Mouse (Mus musculus) lung, embryonic 15.5 days (tissue): Measurements from ENCODE around the gene Ptprn2. TPM values are rescaled to one million over a fixed set of nuclear protein-coding genes. Genes with fewer than 3 reads are reported as not detected.

Experiments used
- ATAC-seq: fragments of 200-750 bp; cut with Nextera tagmentation; 2 replicates; pipeline ENCODE4 v1.8.0; 2017; ENCODE audit warnings: moderate number of reproducible peaks, borderline replicate concordance; ENCODE audit not compliant: low FRiP score, low TSS enrichment; ENCODE audit errors: extremely low read depth
- H3K27ac ChIP-seq: fragments of 300-500 bp; sonication (generic); 2 replicates; pipeline ENCODE4 v1.5.1; 2015; ENCODE audit warnings: moderate library complexity, mild to moderate bottlenecking, inconsistent platforms
- H3K27me3 ChIP-seq: fragments of 300-500 bp; sonication (generic); 2 replicates; pipeline ENCODE4 v1.6.1; 2015; ENCODE audit warnings: inconsistent platforms
- H3K36me3 ChIP-seq: fragments of 300-500 bp; sonication (generic); 2 replicates; pipeline ENCODE4 v1.6.1; 2015; ENCODE audit warnings: inconsistent platforms
- H3K4me1 ChIP-seq: fragments of 300-500 bp; sonication (generic); 2 replicates; pipeline ENCODE4 v1.6.1; 2015; ENCODE audit warnings: inconsistent platforms
- H3K4me2 ChIP-seq: fragments of 300-500 bp; sonication (generic); 2 replicates; pipeline ENCODE4 v1.6.1; 2015; ENCODE audit warnings: inconsistent platforms, mild to moderate bottlenecking, moderate library complexity
- H3K4me3 ChIP-seq: fragments of 300-500 bp; sonication (generic); 2 replicates; pipeline ENCODE4 v1.5.1; 2015; ENCODE audit warnings: mild to moderate bottlenecking, inconsistent platforms
- H3K9ac ChIP-seq: fragments of 300-500 bp; sonication (generic); 2 replicates; pipeline ENCODE4 v1.6.1; 2015; ENCODE audit warnings: inconsistent platforms
- H3K9me3 ChIP-seq: fragments of 300-500 bp; sonication (generic); 2 replicates; pipeline ENCODE4 v1.6.1; 2016; ENCODE audit warnings: inconsistent platforms
- WGBS: fragments of 180-500 bp; shearing (Covaris S2); methylation state at CpG from one replicate; pipeline ENCODE4 v1.1.7; 2015; 5-methylcytosine and 5-hydroxymethylcytosine counted together
- polyA plus RNA-seq: library from polyadenylated mRNA; unstranded; fragments of >200 nt; fragmentation: Nextera tagmentation; extraction: Ambion mirVana; gene quantifications from 2 replicates; pipeline ENCODE4 v1.2.1, GENCODE M21; 2015

The Ptprn2 gene
- polyA plus RNA-seq, 1 experiment from 2014 or later = 0.16 TPM

GRCm38 (mm10) chr12:116622665-116623387, 137.3 kb downstream of the Ptprn2 start:
- Histone ChIP-seq H3K27ac (no peak overlapping the region), H3K4me2 (no peak overlapping the region), H3K36me3 (no peaks in the 10 kb centered on the region), H3K4me3 (no peak overlapping the region), H3K9me3 (no peaks in the 10 kb centered on the region), H3K4me1 (no peaks in the 10 kb centered on the region), H3K27me3 (no peaks in the 10 kb centered on the region), H3K9ac (no peak overlapping the region)
- 38% methylated on average over 6 of the region's 6 CpGs for WGBS
- ATAC-seq = no peak

GRCm38 (mm10) chr12:116625391-116626281, 140.1 kb downstream of the Ptprn2 start:
- WGBS = 43% methylated on average over 9 of the region's 9 CpGs
- Histone ChIP-seq H3K9ac (no peak overlapping the region), H3K4me3 (no peak overlapping the region), H3K9me3 (no peaks in the 10 kb centered on the region), H3K4me2 (no peak overlapping the region), H3K36me3 (no peaks in the 10 kb centered on the region), H3K27ac (no peak overlapping the region), H3K4me1 (no peaks in the 10 kb centered on the region), H3K27me3 (no peaks in the 10 kb centered on the region)
- no peak for ATAC-seq

GRCm38 (mm10) chr12:116628992-116629391, 143.5 kb downstream of the Ptprn2 start:
- WGBS = 77% methylated on average over 3 of the region's 3 CpGs
- H3K36me3 ChIP-seq = no peaks in the 10 kb centered on the region
- no peak overlapping the region for H3K4me2 ChIP-seq
- no peaks in the 10 kb centered on the region for H3K4me1 ChIP-seq
- ATAC-seq = no peak
- no peaks in the 10 kb centered on the region for H3K27me3 ChIP-seq
- no peak overlapping the region for H3K4me3 ChIP-seq
- no peak overlapping the region for H3K27ac ChIP-seq
- H3K9me3 ChIP-seq = no peaks in the 10 kb centered on the region
- H3K9ac ChIP-seq = no peak overlapping the region

DNA sequence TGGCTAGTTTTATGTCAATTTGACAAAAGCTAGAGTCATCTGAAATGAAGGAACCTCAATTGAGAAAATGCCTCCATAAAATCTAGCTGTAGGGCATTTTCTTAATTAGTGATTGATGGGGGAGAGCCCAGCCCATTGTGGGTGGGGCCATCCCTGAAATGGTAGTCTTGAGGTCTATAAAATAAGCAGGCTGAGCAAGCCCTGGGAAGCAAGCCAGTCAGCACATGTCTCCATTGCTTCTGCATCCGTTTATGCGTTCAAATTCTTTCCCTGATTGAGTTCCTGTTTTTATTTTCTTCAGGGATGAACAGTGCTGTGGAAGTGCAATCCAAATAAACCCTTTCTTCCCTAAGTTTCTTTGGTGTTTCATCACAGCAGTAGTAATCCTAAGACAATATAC, 152.0 kb downstream of the Ptprn2 start:
- ATAC-seq = no peak
- Histone ChIP-seq H3K9me3 (no peaks in the 10 kb centered on the region), H3K9ac (no peak overlapping the region), H3K4me1 (no peaks in the 10 kb centered on the region), H3K4me2 (no peak overlapping the region), H3K36me3 (no peaks in the 10 kb centered on the region), H3K27me3 (no peaks in the 10 kb centered on the region), H3K4me3 (no peak overlapping the region), H3K27ac (no peak overlapping the region)
- 60% methylated on average over 2 of the region's 2 CpGs for WGBS

DNA sequence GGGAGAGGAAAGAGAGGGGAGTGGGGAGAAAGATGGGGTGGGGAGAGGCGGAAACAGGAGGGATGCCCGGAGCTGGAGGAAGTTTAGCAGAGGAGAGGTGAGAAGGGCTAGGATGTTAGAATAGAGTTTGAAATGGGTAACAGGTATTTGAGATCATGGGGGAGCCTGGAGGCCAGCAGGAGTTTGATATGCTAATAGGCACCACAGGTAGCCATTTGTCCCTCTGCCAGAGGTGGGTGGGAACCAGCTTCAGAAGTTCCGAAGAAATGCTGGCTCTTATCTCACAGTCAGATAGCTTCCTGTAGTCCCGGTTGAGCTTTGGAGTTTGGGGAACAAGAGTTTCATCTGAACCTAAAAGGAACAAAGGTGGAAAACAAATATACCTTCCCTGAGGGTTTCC, 155.4 kb downstream of the Ptprn2 start:
- H3K27me3 ChIP-seq = no peaks in the 10 kb centered on the region
- no peak overlapping the region for H3K27ac ChIP-seq
- H3K9me3 ChIP-seq = no peaks in the 10 kb centered on the region
- H3K4me2 ChIP-seq = no peak overlapping the region
- 6% methylated on average over 4 of the region's 4 CpGs for whole genome bisulfite sequencing
- no peak overlapping the region for H3K9ac ChIP-seq
- ATAC-seq = no peak
- H3K36me3 ChIP-seq = no peaks in the 10 kb centered on the region
- H3K4me3 ChIP-seq = no peak overlapping the region
- H3K4me1 ChIP-seq = no peaks in the 10 kb centered on the region

- no peak overlapping the region for H3K4me3 ChIP-seq
These were observed 156.0 kb downstream of the Ptprn2 start for GRCm38 (mm10) chr12:116641339-116642190.

GRCm38 (mm10) chr12:116642191-116642549, 156.7 kb downstream of the Ptprn2 start:
- no peak for ATAC-seq
- 56% methylated on average over 4 of the region's 4 CpGs for WGBS
- Histone ChIP-seq H3K9me3 (no peaks in the 10 kb centered on the region), H3K4me1 (no peaks in the 10 kb centered on the region), H3K4me3 (no peak overlapping the region), H3K9ac (no peak overlapping the region), H3K27ac (no peak overlapping the region), H3K36me3 (no peaks in the 10 kb centered on the region), H3K4me2 (no peak overlapping the region), H3K27me3 (no peaks in the 10 kb centered on the region)

More at GRCm38 (mm10) chr12:116641339-116642190, 156.0 kb downstream of the Ptprn2 start:
- Histone ChIP-seq H3K4me2 (no peak overlapping the region), H3K36me3 (no peaks in the 10 kb centered on the region), H3K4me1 (no peaks in the 10 kb centered on the region), H3K9me3 (no peaks in the 10 kb centered on the region), H3K9ac (no peak overlapping the region), H3K27ac (no peak overlapping the region), H3K27me3 (no peaks in the 10 kb centered on the region)
- ATAC-seq = no peak
- WGBS = 25% methylated on average over 14 of the region's 14 CpGs

DNA sequence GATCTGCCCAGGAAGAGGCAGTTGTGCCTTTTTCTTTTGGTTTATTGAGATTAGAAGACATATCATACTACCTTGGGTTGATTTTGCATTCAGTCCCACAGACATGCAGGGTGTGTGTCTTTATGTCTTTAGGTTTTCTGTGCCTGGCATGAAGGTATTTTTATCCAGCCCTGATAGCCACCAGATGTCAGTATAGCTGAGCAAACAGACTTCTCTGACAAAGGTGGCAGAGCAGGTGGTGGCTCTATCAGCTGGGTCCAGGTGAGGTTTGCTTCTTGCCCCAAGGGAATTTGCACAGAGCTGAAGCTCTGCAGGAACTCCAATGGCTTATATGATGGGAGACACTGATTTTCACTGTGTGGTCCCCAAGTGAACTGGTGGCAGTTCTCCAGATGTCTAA, 161.3 kb downstream of the Ptprn2 start:
- H3K4me1 ChIP-seq = no peaks in the 10 kb centered on the region
- H3K27me3 ChIP-seq = no peaks in the 10 kb centered on the region
- no peak overlapping the region for H3K4me2 ChIP-seq
- no peak overlapping the region for H3K27ac ChIP-seq
- no peaks in the 10 kb centered on the region for H3K9me3 ChIP-seq
- no peak overlapping the region for H3K9ac ChIP-seq
- H3K36me3 ChIP-seq = no peaks in the 10 kb centered on the region
- no peak for ATAC-seq
- H3K4me3 ChIP-seq = no peak overlapping the region

- WGBS = 58% methylated on average over 4 of the region's 4 CpGs
These were observed 163.2 kb downstream of the Ptprn2 start for GRCm38 (mm10) chr12:116648584-116649206.

DNA sequence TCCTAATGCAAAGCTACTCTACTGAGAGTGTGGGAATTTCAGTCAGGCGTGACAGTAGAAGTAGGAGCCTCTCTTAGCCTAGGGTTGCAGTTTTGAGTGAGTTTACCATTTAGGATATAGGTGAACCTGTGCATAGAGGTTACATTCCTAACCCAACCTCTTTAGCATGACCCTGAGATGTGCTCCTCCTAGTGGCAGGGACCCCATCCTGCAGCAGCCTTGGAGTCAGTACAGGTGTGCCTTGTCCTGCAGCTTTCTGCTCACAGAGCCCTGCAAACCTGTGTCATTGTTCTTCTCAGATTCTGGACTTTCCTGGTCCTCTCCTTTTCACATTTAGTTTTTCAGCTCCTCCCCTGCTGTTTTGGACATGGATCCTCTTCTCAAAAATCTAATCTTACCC, 168.2 kb downstream of the Ptprn2 start:
- ATAC-seq = no peak
- Histone ChIP-seq H3K4me2 (no peak overlapping the region), H3K4me3 (no peak overlapping the region), H3K9me3 (no peaks in the 10 kb centered on the region), H3K9ac (no peak overlapping the region), H3K27me3 (no peaks in the 10 kb centered on the region), H3K27ac (no peak overlapping the region), H3K4me1 (no peaks in the 10 kb centered on the region), H3K36me3 (no peaks in the 10 kb centered on the region)
- WGBS = 62% methylated on average over 1 of the region's 1 CpGs

More at GRCm38 (mm10) chr12:116648584-116649206, 163.2 kb downstream of the Ptprn2 start:
- Histone ChIP-seq H3K4me1 (no peaks in the 10 kb centered on the region), H3K36me3 (no peaks in the 10 kb centered on the region), H3K4me3 (no peak overlapping the region), H3K4me2 (no peak overlapping the region), H3K27me3 (no peaks in the 10 kb centered on the region), H3K9ac (no peak overlapping the region), H3K9me3 (no peaks in the 10 kb centered on the region), H3K27ac (no peak overlapping the region)
- ATAC-seq = no peak

- H3K27me3 ChIP-seq = no peaks in the 10 kb centered on the region
- no peak overlapping the region for H3K4me2 ChIP-seq
- H3K4me3 ChIP-seq = no peak overlapping the region
- 13% methylated on average over 7 of the region's 7 CpGs for whole genome bisulfite sequencing
- ATAC-seq = no peak
- no peaks in the 10 kb centered on the region for H3K36me3 ChIP-seq
- H3K4me1 ChIP-seq = no peaks in the 10 kb centered on the region
- H3K9ac ChIP-seq = no peak overlapping the region
- no peaks in the 10 kb centered on the region for H3K9me3 ChIP-seq
- no peak overlapping the region for H3K27ac ChIP-seq
These were observed 174.6 kb downstream of the Ptprn2 start for GRCm38 (mm10) chr12:116660076-116660475.
